Mouse (Mus musculus): ENCODE data around the gene Daxx.
"Not testable (repeated sequence)": the region's sequence is repeated elsewhere in the genome, so short reads cannot be mapped to it uniquely, and the experiment has no call there.

Gene Daxx

GRCm38 (mm10) chr17:33903911-33904651 lies 5.1 kb upstream of the Daxx start:
- not testable (repeated sequence) for DNase-seq

- DNase-seq, result not testable (repeated sequence)
Measured at GRCm38 (mm10) chr17:33904835-33905234, 4.4 kb upstream of the Daxx start, which contains the start of gene Platr17. Platr17 (plus strand) TSS chr17:33905135.

- DNase-seq, result peak; percentile 73 to 76
Measured at GRCm38 (mm10) chr17:33908331-33909076, 710 bp upstream of the Daxx start.

- no peak for DNase-seq
Measured at GRCm38 (mm10) chr17:33909869-33910250, 646 bp downstream of the Daxx start.

GRCm38 (mm10) chr17:33910346-33911051 lies 1.3 kb downstream of the Daxx start:
- DNase-seq, result no peak

GRCm38 (mm10) chr17:33911052-33911812 lies 2.0 kb downstream of the Daxx start:
- DNase-seq, result no peak

GRCm38 (mm10) chr17:33911813-33912414 lies 2.7 kb downstream of the Daxx start:
- DNase-seq, result no peak

- DNase-seq, result no peak
Measured at GRCm38 (mm10) chr17:33913264-33913663, 4.0 kb downstream of the Daxx start.

- DNase-seq, result no peak
Measured at GRCm38 (mm10) chr17:33913905-33914304, 4.7 kb downstream of the Daxx start.

- DNase-seq, result no peak
Measured at GRCm38 (mm10) chr17:33914969-33915391, 5.8 kb downstream of the Daxx start.

GRCm38 (mm10) chr17:33915671-33916250 lies 6.5 kb downstream of the Daxx start, which contains the start of the genes Tapbp and Zbtb22:
Tapbp (plus strand) TSS chr17:33915899.
Zbtb22 (plus strand) TSS chr17:33915904.
- DNase-seq, result peak; percentile 98

- peak in 1 of 2 experiments; percentile 15 for DNase-seq
Measured at GRCm38 (mm10) chr17:33916294-33916693, 7.1 kb downstream of the Daxx start.

- peak in 1 of 2 experiments; percentile 17 for DNase-seq
Measured at GRCm38 (mm10) chr17:33916847-33917655, 7.8 kb downstream of the Daxx start.

GRCm38 (mm10) chr17:33917656-33918292 lies 8.6 kb downstream of the Daxx start:
- no peak for DNase-seq

GRCm38 (mm10) chr17:33918293-33919203 lies 9.3 kb downstream of the Daxx start:
- peak in 1 of 2 experiments; percentile 12 for DNase-seq

- DNase-seq, result peak; percentile 59 to 76
Measured at GRCm38 (mm10) chr17:33919351-33920281, 10.4 kb downstream of the Daxx start.

- peak; percentile 90 to 95 for DNase-seq
Measured at GRCm38 (mm10) chr17:33920282-33921097, 11.3 kb downstream of the Daxx start.
